Mouse (Mus musculus) stomach, postnatal 0 days (tissue): Measurements from ENCODE around the gene Rpl18a. TPM values are rescaled to one million over a fixed set of nuclear protein-coding genes. Genes with fewer than 3 reads are reported as not detected.

Experiments
- ATAC-seq: fragments of 200-750 bp; cut with Nextera tagmentation; 2 replicates; pipeline ENCODE4 v1.8.0; 2017; ENCODE audit not compliant: low FRiP score, low TSS enrichment
- DNase-seq: peaks from one replicate; pipeline ENCODE4 v3.0.0-alpha.2; 2016; ENCODE audit warnings: low spot score
- H3K27ac ChIP-seq: fragments of 300-500 bp; sonication (generic); replicated peaks from 2 replicates; pipeline ENCODE4 v1.5.1; 2014; ENCODE audit warnings: mild to moderate bottlenecking, control low read depth
- H3K27me3 ChIP-seq: fragments of 300-500 bp; sonication (generic); 2 replicates; pipeline ENCODE4 v1.6.1; 2014; ENCODE audit warnings: low read length; ENCODE audit not compliant: control insufficient read depth, insufficient read depth
- H3K36me3 ChIP-seq: fragments of 300-500 bp; sonication (generic); 2 replicates; pipeline ENCODE4 v1.6.1; 2014; ENCODE audit warnings: low read length, mixed read lengths; ENCODE audit not compliant: control insufficient read depth, insufficient read depth
- H3K4me1 ChIP-seq: fragments of 300-500 bp; sonication (generic); replicated peaks from 2 replicates; pipeline ENCODE4 v1.6.1; 2014; ENCODE audit warnings: antibody characterized with exemption; ENCODE audit not compliant: control insufficient read depth, insufficient read depth
- H3K4me2 ChIP-seq: fragments of 300-500 bp; sonication (generic); replicated peaks from 2 replicates; pipeline ENCODE4 v1.6.1; 2014; ENCODE audit warnings: low read depth, mild to moderate bottlenecking, control low read depth, moderate library complexity
- H3K4me3 ChIP-seq: fragments of 300-500 bp; sonication (generic); 2 replicates; pipeline ENCODE4 v1.5.1; 2014; ENCODE audit warnings: low read depth, low read length, control low read depth
- H3K9ac ChIP-seq: fragments of 300-500 bp; sonication (generic); 2 replicates; pipeline ENCODE4 v1.6.1; 2014; ENCODE audit warnings: mild to moderate bottlenecking, low read length, control low read depth, mixed read lengths
- H3K9me3 ChIP-seq: fragments of 300-500 bp; sonication (generic); 2 replicates; pipeline ENCODE4 v1.6.1; 2016; ENCODE audit warnings: low read length; ENCODE audit not compliant: control insufficient read depth
- CTCF ChIP-seq: IDR thresholded peaks from 2 replicates; pipeline ENCODE4 v1.5.1; 2016; ENCODE audit warnings: antibody characterized with exemption, low read depth, mild to moderate bottlenecking, moderate library complexity
- EP300 ChIP-seq: optimal IDR thresholded peaks from 2 replicates; pipeline ENCODE3; 2016; ENCODE audit warnings: antibody characterized with exemption
- WGBS: fragments of 180-500 bp; shearing (Covaris S2); extraction: QIAGEN DNeasy Blood & Tissue Kit; methylation state at CpG from one replicate; pipeline ENCODE4 v1.1.7; 2014; 5-methylcytosine and 5-hydroxymethylcytosine counted together
- polyA plus RNA-seq: library from polyadenylated mRNA; unstranded; fragments of >200 nt; fragmentation: Nextera tagmentation; extraction: Ambion mirVana; gene quantifications from 2 replicates; pipeline ENCODE4 v1.2.1, GENCODE M21; 2015

The Rpl18a gene
- polyA plus RNA-seq, 1 experiment from 2014 or later: 4,207 TPM

GRCm38 (mm10) chr8:70894771-70895545 lies 2.3 kb downstream of the Rpl18a start:
- no peak for ATAC-seq
- WGBS: 85% methylated on average over 8 of the region's 8 CpGs
- H3K4me2 ChIP-seq: no peak overlapping the region
- H3K9ac ChIP-seq: no peak overlapping the region
- TF ChIP-seq EP300: no peak
- TF ChIP-seq CTCF: no peak
- no peaks in the 10 kb centered on the region for H3K9me3 ChIP-seq
- H3K36me3 ChIP-seq: peaks cover 12% of the 10 kb centered on the region
- DNase-seq: no peak
- no peaks in the 10 kb centered on the region; the same call in 1 of the 2 replicates for H3K27me3 ChIP-seq
- no peak overlapping the region for H3K27ac ChIP-seq
- peaks cover 4% of the 10 kb centered on the region; the same call in 1 of the 2 replicates for H3K4me1 ChIP-seq
- H3K4me3 ChIP-seq: no peak overlapping the region

- Histone ChIP-seq H3K9me3 (no peaks in the 10 kb centered on the region), H3K36me3 (peaks cover 12% of the 10 kb centered on the region), H3K27me3 (no peaks in the 10 kb centered on the region; the same call in 1 of the 2 replicates), H3K9ac (no peak overlapping the region), H3K4me2 (no peak overlapping the region), H3K4me3 (no peak overlapping the region), H3K27ac (no peak overlapping the region), H3K4me1 (peaks cover 4% of the 10 kb centered on the region; the same call in 1 of the 2 replicates)
- ATAC-seq (no peak), DNase-seq (no peak)
- WGBS: 41% methylated on average over 2 of the region's 2 CpGs
- TF ChIP-seq CTCF (no peak), EP300 (no peak)
Measured at GRCm38 (mm10) chr8:70894385-70894720, 2.9 kb downstream of the Rpl18a start.

DNA sequence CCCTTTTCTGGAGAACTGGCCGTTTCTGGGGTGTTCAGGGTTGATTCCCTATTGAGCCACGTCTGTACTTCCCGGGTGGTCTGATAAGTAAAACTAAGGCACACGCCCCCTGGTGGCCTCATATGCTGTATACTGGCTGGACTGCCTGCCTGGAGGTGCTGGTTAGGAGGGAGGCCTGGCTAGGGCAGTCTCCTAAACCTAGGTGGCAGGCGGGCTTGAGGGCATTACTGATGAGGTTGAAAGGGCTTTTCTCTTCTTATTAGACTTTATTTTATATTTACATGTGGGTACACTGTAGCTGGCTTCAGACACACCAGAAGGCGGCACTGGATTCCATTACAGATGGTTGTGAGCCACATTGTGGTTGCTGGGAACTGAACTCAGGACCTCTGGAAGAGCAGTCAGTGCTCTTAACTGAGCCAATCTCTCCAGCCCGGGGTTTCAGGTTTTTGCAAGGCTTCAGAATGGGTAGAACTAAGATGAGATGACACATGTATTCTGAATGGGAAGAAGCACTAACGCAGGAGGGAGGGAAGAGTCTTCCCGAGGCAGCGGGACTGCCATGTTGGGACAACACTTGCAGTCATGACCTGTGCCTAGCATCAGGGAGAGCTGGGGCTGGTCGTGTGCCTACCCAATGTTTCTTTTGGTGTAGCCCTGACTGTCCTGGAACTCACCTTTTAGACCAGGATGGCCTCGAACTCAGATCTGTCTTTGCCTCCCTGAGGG lies 3.4 kb downstream of the Rpl18a start:
- WGBS: 33% methylated on average over 12 of the region's 12 CpGs
- H3K27me3 ChIP-seq: no peaks in the 10 kb centered on the region; the same call in 1 of the 2 replicates
- H3K9me3 ChIP-seq: no peaks in the 10 kb centered on the region
- ATAC-seq: peak; percentile 26; the same call in 1 of the 2 replicates
- TF ChIP-seq CTCF: peak; percentile 83
- no peak for TF ChIP-seq EP300
- no peak overlapping the region for H3K9ac ChIP-seq
- H3K27ac ChIP-seq: no peak overlapping the region
- no peak overlapping the region for H3K4me2 ChIP-seq
- peaks cover 4% of the 10 kb centered on the region; the same call in 1 of the 2 replicates for H3K4me1 ChIP-seq
- no peak overlapping the region for H3K4me3 ChIP-seq
- peaks cover 12% of the 10 kb centered on the region for H3K36me3 ChIP-seq
- peak; percentile 88 for DNase-seq

GRCm38 (mm10) chr8:70892896-70893655 lies 4.1 kb downstream of the Rpl18a start:
- DNase-seq (no peak), ATAC-seq (no peak)
- 28% methylated on average over 20 of the region's 20 CpGs for WGBS
- Histone ChIP-seq H3K36me3 (peaks cover 12% of the 10 kb centered on the region), H3K4me3 (peak overlapping the region; percentile 25), H3K9me3 (no peaks in the 10 kb centered on the region), H3K27me3 (no peaks in the 10 kb centered on the region; the same call in 1 of the 2 replicates), H3K4me2 (peak overlapping the region; percentile 44), H3K9ac (peak overlapping the region; percentile 48; the same call in 1 of the 2 replicates), H3K27ac (no peak overlapping the region), H3K4me1 (peaks cover 4% of the 10 kb centered on the region; the same call in 1 of the 2 replicates)
- no peak for TF ChIP-seq CTCF
- no peak for TF ChIP-seq EP300

DNA sequence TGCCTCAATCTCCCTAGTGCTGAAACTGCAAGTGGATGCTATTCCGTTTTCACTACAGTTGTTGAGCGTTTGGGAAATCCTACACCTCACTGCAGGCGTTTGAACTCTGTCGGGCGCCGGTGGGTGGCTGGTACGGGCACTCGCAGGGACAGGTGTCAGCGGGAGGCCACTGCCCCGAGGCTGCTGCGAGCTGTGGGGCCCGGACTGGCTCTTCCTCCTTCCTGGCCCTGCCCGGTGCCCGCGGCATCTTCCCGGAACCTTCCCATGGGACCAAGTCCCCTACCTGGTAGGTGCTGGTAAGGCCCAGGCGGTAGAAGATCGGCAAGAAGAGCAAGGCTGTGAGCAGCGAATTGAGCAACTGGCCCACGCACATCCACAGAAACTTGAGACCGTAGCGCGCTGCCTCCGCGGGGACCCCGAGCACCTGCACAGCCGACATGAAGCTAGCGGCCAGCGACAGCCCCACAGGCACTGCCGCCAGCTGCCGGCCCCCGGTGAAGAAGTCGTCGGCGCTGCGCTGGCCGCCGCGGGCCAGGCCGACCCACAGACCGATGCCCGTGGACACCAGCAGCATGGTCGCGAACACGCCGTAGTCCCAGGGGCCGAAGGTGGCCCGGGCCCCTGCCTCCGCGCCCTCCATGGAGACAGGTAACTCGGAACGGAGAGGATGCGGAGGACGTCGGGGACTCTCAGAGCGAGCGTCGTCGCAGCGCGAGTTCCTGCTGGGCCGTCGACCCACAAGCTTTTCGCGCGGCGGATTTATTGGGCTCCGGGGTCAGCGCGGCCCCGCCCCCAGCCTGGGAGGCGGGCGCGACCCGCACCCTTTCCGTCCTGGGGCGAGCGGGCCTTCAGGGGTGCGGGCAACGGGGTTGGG lies 5.0 kb downstream of the Rpl18a start, which contains the start of gene Slc5a5:
Gene Slc5a5 (minus strand): TSS at position 736 of the 874 bp plus-strand sequence.
- peaks cover 12% of the 10 kb centered on the region for H3K36me3 ChIP-seq
- DNase-seq: peak; percentile 41
- H3K9ac ChIP-seq: peak within 1 kb of the TSS; percentile 48; the same call in 1 of the 2 replicates
- WGBS: 6% methylated on average over 73 of the region's 80 CpGs
- peak within 1 kb of the TSS; percentile 44 for H3K4me2 ChIP-seq
- H3K4me1 ChIP-seq: peaks cover 4% of the 10 kb centered on the region; the same call in 1 of the 2 replicates
- H3K27ac ChIP-seq: no peak within 1 kb of the TSS
- no peak for ATAC-seq
- H3K27me3 ChIP-seq: no peaks in the 10 kb centered on the region; the same call in 1 of the 2 replicates
- TF ChIP-seq EP300 (no peak), CTCF (no peak)
- H3K4me3 ChIP-seq: peak within 1 kb of the TSS; percentile 25
- H3K9me3 ChIP-seq: no peaks in the 10 kb centered on the region
